Mouse (Mus musculus): ENCODE data around the gene Dpp4. TPM values are rescaled to one million over a fixed set of nuclear protein-coding genes. Genes with fewer than 3 reads are reported as not detected.

Gene Dpp4
- polyA plus RNA-seq, 1 experiment: 23.5 TPM

- Histone ChIP-seq H3K27me3 (ENCODE audit: control insufficient read depth, insufficient read depth, low read length) (no peaks in the 10 kb centered on the region), H3K27ac (ENCODE audit: control insufficient read depth, insufficient read depth, low read length) (no peak overlapping the region), H3K36me3 (ENCODE audit: control insufficient read depth, insufficient read depth, low read length) (no peaks in the 10 kb centered on the region), H3K4me3 (ENCODE audit: control insufficient read depth, insufficient read depth, low read length) (no peak overlapping the region), H3K4me1 (replicated peaks; ENCODE audit: control insufficient read depth, insufficient read depth, low read length) (peaks cover 1% of the 10 kb centered on the region)
- WGBS: 91% methylated on average over 8 of the region's 8 CpGs
- no peak for DNase-seq
- no peak for TF ChIP-seq POLR2A (IDR thresholded peaks at IDR 0.05; ENCODE audit: control insufficient read depth, extremely low read depth, insufficient read depth, low read length, poor library complexity)
- TF ChIP-seq CTCF (IDR thresholded peaks at IDR 0.05; ENCODE audit: borderline replicate concordance, control insufficient read depth, extremely low read depth, insufficient read depth, low read length, poor library complexity): no peak
These were observed 12.7 kb downstream of the Dpp4 start for GRCm38 (mm10) chr2:62399361-62399760.

GRCm38 (mm10) chr2:62398115-62398875, 13.7 kb downstream of the Dpp4 start:
- 96% methylated on average over 2 of the region's 2 CpGs for WGBS
- Histone ChIP-seq H3K27ac (ENCODE audit: control insufficient read depth, insufficient read depth, low read length) (no peak overlapping the region), H3K36me3 (ENCODE audit: control insufficient read depth, insufficient read depth, low read length) (no peaks in the 10 kb centered on the region), H3K4me1 (replicated peaks; ENCODE audit: control insufficient read depth, insufficient read depth, low read length) (peaks cover 8% of the 10 kb centered on the region), H3K4me3 (ENCODE audit: control insufficient read depth, insufficient read depth, low read length) (no peak overlapping the region), H3K27me3 (ENCODE audit: control insufficient read depth, insufficient read depth, low read length) (no peaks in the 10 kb centered on the region)
- TF ChIP-seq POLR2A (IDR thresholded peaks at IDR 0.05; ENCODE audit: control insufficient read depth, extremely low read depth, insufficient read depth, low read length, poor library complexity) (no peak), CTCF (IDR thresholded peaks at IDR 0.05; ENCODE audit: borderline replicate concordance, control insufficient read depth, extremely low read depth, insufficient read depth, low read length, poor library complexity) (no peak)
- DNase-seq: no peak

GRCm38 (mm10) chr2:62397661-62398060, 14.4 kb downstream of the Dpp4 start:
- TF ChIP-seq POLR2A (IDR thresholded peaks at IDR 0.05; ENCODE audit: control insufficient read depth, extremely low read depth, insufficient read depth, low read length, poor library complexity) (no peak), CTCF (IDR thresholded peaks at IDR 0.05; ENCODE audit: borderline replicate concordance, control insufficient read depth, extremely low read depth, insufficient read depth, low read length, poor library complexity) (no peak)
- Histone ChIP-seq H3K4me1 (replicated peaks; ENCODE audit: control insufficient read depth, insufficient read depth, low read length) (peaks cover 8% of the 10 kb centered on the region), H3K36me3 (ENCODE audit: control insufficient read depth, insufficient read depth, low read length) (no peaks in the 10 kb centered on the region), H3K27ac (ENCODE audit: control insufficient read depth, insufficient read depth, low read length) (no peak overlapping the region), H3K27me3 (ENCODE audit: control insufficient read depth, insufficient read depth, low read length) (no peaks in the 10 kb centered on the region), H3K4me3 (ENCODE audit: control insufficient read depth, insufficient read depth, low read length) (no peak overlapping the region)
- no peak for DNase-seq
- WGBS: 95% methylated on average over 4 of the region's 4 CpGs

- 94% methylated on average over 1 of the region's 1 CpGs for WGBS
- H3K27ac ChIP-seq (ENCODE audit: control insufficient read depth, insufficient read depth, low read length): no peak overlapping the region
- H3K4me3 ChIP-seq (ENCODE audit: control insufficient read depth, insufficient read depth, low read length): no peak overlapping the region
- H3K36me3 ChIP-seq (ENCODE audit: control insufficient read depth, insufficient read depth, low read length): no peaks in the 10 kb centered on the region
- H3K27me3 ChIP-seq (ENCODE audit: control insufficient read depth, insufficient read depth, low read length): no peaks in the 10 kb centered on the region
- DNase-seq: no peak
- TF ChIP-seq CTCF (IDR thresholded peaks at IDR 0.05; ENCODE audit: borderline replicate concordance, control insufficient read depth, extremely low read depth, insufficient read depth, low read length, poor library complexity): no peak
- no peak for TF ChIP-seq POLR2A (IDR thresholded peaks at IDR 0.05; ENCODE audit: control insufficient read depth, extremely low read depth, insufficient read depth, low read length, poor library complexity)
- H3K4me1 ChIP-seq (replicated peaks; ENCODE audit: control insufficient read depth, insufficient read depth, low read length): peaks cover 12% of the 10 kb centered on the region
These were observed 15.2 kb downstream of the Dpp4 start for GRCm38 (mm10) chr2:62396799-62397198.

GRCm38 (mm10) chr2:62394800-62395199, 17.2 kb downstream of the Dpp4 start:
- peak overlapping the region; percentile 57; the same call in 1 of the 2 replicates for H3K27ac ChIP-seq (ENCODE audit: control insufficient read depth, insufficient read depth, low read length)
- H3K4me3 ChIP-seq (ENCODE audit: control insufficient read depth, insufficient read depth, low read length): no peak overlapping the region
- H3K36me3 ChIP-seq (ENCODE audit: control insufficient read depth, insufficient read depth, low read length): no peaks in the 10 kb centered on the region
- WGBS: 8% methylated on average over 3 of the region's 3 CpGs
- H3K4me1 ChIP-seq (replicated peaks; ENCODE audit: control insufficient read depth, insufficient read depth, low read length): peaks cover 19% of the 10 kb centered on the region
- TF ChIP-seq CTCF (IDR thresholded peaks at IDR 0.05; ENCODE audit: borderline replicate concordance, control insufficient read depth, extremely low read depth, insufficient read depth, low read length, poor library complexity): no peak
- TF ChIP-seq POLR2A (IDR thresholded peaks at IDR 0.05; ENCODE audit: control insufficient read depth, extremely low read depth, insufficient read depth, low read length, poor library complexity): no peak
- no peak for DNase-seq
- no peaks in the 10 kb centered on the region for H3K27me3 ChIP-seq (ENCODE audit: control insufficient read depth, insufficient read depth, low read length)

GRCm38 (mm10) chr2:62392098-62392497, 19.9 kb downstream of the Dpp4 start:
- TF ChIP-seq CTCF (IDR thresholded peaks at IDR 0.05; ENCODE audit: borderline replicate concordance, control insufficient read depth, extremely low read depth, insufficient read depth, low read length, poor library complexity) (no peak), POLR2A (IDR thresholded peaks at IDR 0.05; ENCODE audit: control insufficient read depth, extremely low read depth, insufficient read depth, low read length, poor library complexity) (no peak)
- Histone ChIP-seq H3K27ac (ENCODE audit: control insufficient read depth, insufficient read depth, low read length) (no peak overlapping the region), H3K4me1 (replicated peaks; ENCODE audit: control insufficient read depth, insufficient read depth, low read length) (peaks cover 19% of the 10 kb centered on the region), H3K36me3 (ENCODE audit: control insufficient read depth, insufficient read depth, low read length) (no peaks in the 10 kb centered on the region), H3K27me3 (ENCODE audit: control insufficient read depth, insufficient read depth, low read length) (no peaks in the 10 kb centered on the region), H3K4me3 (ENCODE audit: control insufficient read depth, insufficient read depth, low read length) (no peak overlapping the region)
- no peak for DNase-seq
- WGBS: 5% methylated on average over 3 of the region's 3 CpGs

Measured in thymus, adult 2 months (tissue).